Mouse (Mus musculus): Measurements from ENCODE around the gene Negr1. TPM values are rescaled to one million over a fixed set of nuclear protein-coding genes. Genes with fewer than 3 reads are reported as not detected.

The Negr1 gene
- 8.8 and 10.8 TPM in 2 replicates for polyA plus RNA-seq (2016; fragmentation: Nextera tagmentation; extraction: Ambion mirVana)

DNA sequence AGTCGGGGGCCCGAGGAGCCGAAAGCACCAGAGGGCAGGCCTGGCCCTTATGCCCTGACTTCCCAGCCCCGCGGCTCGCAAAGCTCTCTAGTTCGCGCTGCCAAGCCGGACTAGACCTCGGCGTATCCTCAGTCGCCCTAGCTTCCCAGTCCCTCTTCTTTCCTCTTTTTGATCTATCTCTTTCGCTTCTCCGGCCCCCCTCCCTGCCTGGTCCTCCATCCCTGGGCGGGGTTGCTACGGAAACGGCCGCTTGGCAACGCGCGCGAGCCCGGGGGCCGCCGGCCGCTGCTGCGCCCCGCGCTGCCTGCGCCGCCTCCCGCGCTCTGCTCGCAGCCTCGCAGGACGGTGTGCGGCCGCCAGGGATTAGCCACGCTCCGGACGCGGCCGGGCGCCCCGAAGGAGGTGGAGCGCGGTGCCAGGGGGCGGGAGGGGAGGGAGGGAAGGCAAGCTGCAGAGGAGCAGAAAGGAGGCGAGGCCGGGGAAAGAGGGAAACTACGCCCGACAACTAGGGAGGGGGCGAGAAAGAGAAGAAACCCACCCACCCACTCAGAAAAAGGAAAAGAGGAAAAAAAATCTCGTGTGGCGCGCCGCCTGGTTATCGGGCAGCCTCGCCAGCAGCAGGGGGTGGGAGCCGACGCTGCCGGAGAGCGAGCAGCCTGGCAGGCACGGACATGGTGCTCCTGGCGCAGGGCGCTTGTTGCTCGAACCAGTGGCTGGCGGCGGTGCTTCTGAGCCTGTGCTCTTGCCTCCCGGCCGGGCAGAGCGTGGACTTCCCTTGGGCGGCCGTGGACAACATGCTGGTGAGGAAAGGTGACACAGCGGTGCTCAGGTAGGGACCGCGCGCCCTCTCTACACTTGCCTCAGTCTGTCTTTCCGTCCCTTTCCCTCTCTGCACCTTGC, at the start of gene Negr1:
Negr1 (plus strand) TSS at position 271 of the 900 bp plus-strand sequence.
- H3K27ac ChIP-seq, result peak within 1 kb of the TSS; percentile 85
- WGBS, result under 1% methylated on average over 79 of the region's 79 CpGs
- ATAC-seq (ENCODE audit: low FRiP score, low read depth), result peak; percentile 89
- H3K27me3 ChIP-seq (replicated peaks), result peaks cover 5% of the 10 kb centered on the region; the same call in 1 of the 2 replicates
- H3K4me1 ChIP-seq, result peaks cover 9% of the 10 kb centered on the region
- H3K9ac ChIP-seq, result peak within 1 kb of the TSS; percentile 70
- no peaks in the 10 kb centered on the region for H3K36me3 ChIP-seq
- no peaks in the 10 kb centered on the region for H3K9me3 ChIP-seq
- peak within 1 kb of the TSS; percentile 94 for H3K4me2 ChIP-seq (replicated peaks)
- peak within 1 kb of the TSS; percentile 56 for H3K4me3 ChIP-seq

DNA sequence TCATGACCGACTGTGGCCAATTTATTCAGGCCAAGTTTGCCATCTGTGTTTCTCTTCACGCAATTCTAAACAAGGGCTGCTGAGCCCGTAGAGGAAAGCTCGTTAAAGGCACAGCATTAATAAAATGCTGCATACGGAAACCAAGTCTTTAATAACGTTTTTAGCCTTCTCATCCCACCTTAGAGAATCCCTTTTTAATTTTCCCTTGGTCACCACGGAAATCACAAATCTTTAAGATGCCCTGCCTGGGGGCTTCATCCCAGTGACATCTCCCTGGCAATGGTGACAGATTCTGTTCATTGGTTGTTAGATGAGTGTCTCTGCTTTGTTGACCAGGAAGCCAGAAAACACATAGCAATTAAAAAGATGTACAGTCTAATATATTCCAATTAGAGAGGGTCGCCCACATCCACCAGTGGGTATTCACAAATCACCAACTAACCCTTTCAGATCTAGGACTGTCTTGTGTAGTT, 35.1 kb upstream of the Negr1 start:
- Histone ChIP-seq H3K27ac (no peak overlapping the region), H3K4me2 (replicated peaks) (no peak overlapping the region), H3K4me3 (no peak overlapping the region), H3K9ac (no peak overlapping the region), H3K9me3 (no peaks in the 10 kb centered on the region), H3K36me3 (no peaks in the 10 kb centered on the region), H3K4me1 (no peaks in the 10 kb centered on the region), H3K27me3 (replicated peaks) (no peaks in the 10 kb centered on the region)
- peak; percentile 83 for ATAC-seq (ENCODE audit: low FRiP score, low read depth)
- WGBS, result 55% methylated on average over 8 of the region's 8 CpGs

DNA sequence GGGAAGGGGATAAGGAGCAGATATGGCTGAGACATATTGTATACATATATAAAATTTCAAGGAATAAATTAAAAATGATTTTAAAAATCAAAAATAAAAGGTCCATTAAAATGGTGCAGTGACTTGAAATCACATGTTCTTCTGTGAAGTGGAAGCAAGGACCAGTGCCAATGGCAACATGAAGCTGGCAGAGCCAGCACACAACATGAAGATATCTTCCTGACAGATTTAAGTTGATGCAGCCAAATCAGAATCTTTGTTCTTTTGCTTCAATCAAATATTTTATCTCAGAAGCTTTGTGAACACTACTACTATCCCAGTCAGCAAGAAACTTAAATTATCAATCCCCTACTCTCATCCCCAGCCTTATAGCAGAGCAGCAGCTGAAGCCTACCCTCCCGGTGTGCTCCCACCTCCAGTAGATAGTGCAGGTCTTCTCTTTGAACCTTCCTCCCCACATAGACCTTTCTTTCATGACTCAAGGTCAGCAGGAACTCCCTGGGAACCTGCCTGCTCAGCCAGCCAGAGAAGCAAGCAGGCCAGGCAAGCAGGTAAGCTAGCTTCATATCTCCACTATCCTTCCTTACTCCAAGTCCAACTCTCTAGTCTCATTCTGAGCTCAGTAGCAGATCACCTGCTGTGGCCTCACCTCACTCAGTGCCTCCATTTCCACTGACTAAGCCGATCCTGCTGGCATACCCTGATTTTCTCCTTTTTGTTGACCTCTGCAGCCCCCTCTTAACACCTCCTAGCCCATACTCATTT, 34.2 kb upstream of the Negr1 start:
- H3K27me3 ChIP-seq (replicated peaks), result no peaks in the 10 kb centered on the region
- no peak overlapping the region for H3K4me2 ChIP-seq (replicated peaks)
- H3K9me3 ChIP-seq, result no peaks in the 10 kb centered on the region
- H3K4me1 ChIP-seq, result no peaks in the 10 kb centered on the region
- 86% methylated on average over 2 of the region's 2 CpGs for WGBS
- no peak overlapping the region for H3K4me3 ChIP-seq
- H3K9ac ChIP-seq, result no peak overlapping the region
- no peak for ATAC-seq (ENCODE audit: low FRiP score, low read depth)
- H3K36me3 ChIP-seq, result no peaks in the 10 kb centered on the region
- H3K27ac ChIP-seq, result no peak overlapping the region

DNA sequence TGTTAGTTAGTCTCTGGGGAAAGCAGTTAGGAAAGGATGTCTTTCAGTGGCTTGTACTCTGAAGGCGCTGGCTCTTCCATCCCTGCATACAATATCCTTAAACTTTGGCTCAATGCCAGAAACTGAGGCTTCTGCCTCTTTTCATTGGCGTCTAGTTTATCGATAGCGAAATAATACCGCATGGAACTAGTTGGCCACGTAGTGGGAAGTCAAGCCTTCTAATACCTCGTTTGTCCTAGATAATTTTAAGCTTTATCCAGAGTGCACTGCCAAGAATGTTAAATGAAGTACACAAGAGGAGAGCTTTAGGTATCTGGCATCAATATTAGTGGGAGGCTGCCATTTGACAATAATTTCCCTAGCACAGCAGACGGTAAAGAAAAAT, 2.2 kb upstream of the Negr1 start:
- WGBS, result 22% methylated on average over 8 of the region's 8 CpGs
- peaks cover 9% of the 10 kb centered on the region for H3K4me1 ChIP-seq
- H3K4me2 ChIP-seq (replicated peaks), result peak overlapping the region; percentile 94
- peak overlapping the region; percentile 56; the same call in 1 of the 2 replicates for H3K4me3 ChIP-seq
- ATAC-seq (ENCODE audit: low FRiP score, low read depth), result no peak
- H3K9me3 ChIP-seq, result no peaks in the 10 kb centered on the region
- no peaks in the 10 kb centered on the region for H3K36me3 ChIP-seq
- no peak overlapping the region for H3K27ac ChIP-seq
- no peak overlapping the region for H3K9ac ChIP-seq
- peaks cover 5% of the 10 kb centered on the region; the same call in 1 of the 2 replicates for H3K27me3 ChIP-seq (replicated peaks)

DNA sequence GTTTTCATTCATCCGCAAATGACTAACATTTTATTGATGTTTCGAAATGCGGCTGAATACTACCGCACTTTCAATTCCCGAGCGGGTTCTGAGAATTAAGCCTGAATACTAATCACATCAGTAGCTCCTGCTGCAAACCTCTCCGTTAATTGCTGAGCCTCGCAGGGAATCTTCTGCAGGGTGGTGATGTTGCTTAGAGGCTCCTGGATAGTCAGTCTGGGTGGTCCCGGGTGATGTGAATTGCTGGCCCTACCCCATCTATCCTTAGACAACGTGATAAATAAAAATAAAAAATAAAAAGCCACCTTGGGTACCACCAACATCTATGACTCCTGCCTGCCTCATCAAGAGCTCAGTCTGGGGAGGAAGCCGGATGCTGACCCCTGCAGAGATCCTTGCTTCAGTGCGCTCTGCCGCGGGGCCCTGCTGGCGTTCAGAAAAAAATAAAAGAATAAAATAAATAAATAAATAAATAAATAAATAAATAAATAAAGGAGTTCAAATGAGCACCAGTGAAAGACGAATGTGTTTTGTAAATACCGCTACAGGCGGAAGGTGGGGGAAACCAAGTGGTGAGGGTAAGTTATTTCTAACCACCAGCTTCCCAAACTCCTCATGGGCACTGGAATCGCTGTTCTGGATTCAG, 1.6 kb upstream of the Negr1 start:
- ATAC-seq (ENCODE audit: low FRiP score, low read depth), result peak; percentile 12
- Histone ChIP-seq H3K36me3 (no peaks in the 10 kb centered on the region), H3K4me2 (replicated peaks) (peak overlapping the region; percentile 94), H3K9ac (peak overlapping the region; percentile 52; the same call in 1 of the 2 replicates), H3K27ac (0 out of 2 replicates have a peak overlapping the region, but pooled peaks have one; percentile 21), H3K9me3 (no peaks in the 10 kb centered on the region), H3K4me1 (peaks cover 9% of the 10 kb centered on the region), H3K27me3 (replicated peaks) (peaks cover 5% of the 10 kb centered on the region; the same call in 1 of the 2 replicates), H3K4me3 (peak overlapping the region; percentile 56)
- 3% methylated on average over 19 of the region's 19 CpGs for WGBS

DNA sequence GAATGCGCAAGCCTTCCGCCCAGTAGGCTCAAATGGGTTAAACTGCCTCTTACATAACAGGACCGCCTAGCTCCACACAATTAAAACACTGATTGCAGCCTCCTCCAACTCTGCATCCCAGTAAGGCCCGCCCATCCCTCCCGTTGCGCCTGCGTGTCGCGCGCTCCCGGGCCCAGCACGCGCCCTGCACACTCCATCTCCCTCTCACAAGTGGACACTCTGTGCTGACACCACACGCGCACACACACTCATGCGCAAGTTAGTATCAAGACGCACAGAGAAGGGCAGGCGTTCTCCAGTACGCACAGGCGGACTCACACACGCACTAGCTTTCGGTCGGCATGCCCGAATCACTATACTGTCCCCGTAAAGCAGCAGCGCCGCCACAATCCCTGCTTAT, 828 bp upstream of the Negr1 start:
- H3K9me3 ChIP-seq, result no peaks in the 10 kb centered on the region
- H3K27me3 ChIP-seq (replicated peaks), result peaks cover 5% of the 10 kb centered on the region; the same call in 1 of the 2 replicates
- peaks cover 9% of the 10 kb centered on the region for H3K4me1 ChIP-seq
- H3K36me3 ChIP-seq, result no peaks in the 10 kb centered on the region
- H3K4me3 ChIP-seq, result peak overlapping the region; percentile 56
- peak overlapping the region; percentile 85 for H3K27ac ChIP-seq
- under 1% methylated on average over 27 of the region's 27 CpGs for WGBS
- peak; percentile 79 for ATAC-seq (ENCODE audit: low FRiP score, low read depth)
- H3K9ac ChIP-seq, result peak overlapping the region; percentile 52; the same call in 1 of the 2 replicates
- H3K4me2 ChIP-seq (replicated peaks), result peak overlapping the region; percentile 94

DNA sequence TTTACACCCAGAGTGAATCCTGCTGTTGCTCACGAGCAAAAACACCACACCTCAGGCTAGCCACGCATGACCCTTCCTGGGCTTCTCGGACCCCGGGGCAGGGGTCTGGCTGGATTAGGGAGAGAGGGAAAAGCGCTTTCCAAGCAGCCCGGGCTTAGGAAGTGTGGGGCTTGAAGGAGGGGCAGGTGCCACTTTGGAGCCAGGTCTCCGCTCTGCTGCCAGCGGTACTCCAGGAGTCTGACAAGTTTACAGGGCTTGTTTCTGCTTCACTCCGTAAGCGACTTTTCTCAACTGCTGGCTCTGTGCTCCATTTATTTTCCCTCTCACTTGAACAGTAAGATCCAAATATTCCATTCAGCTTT, 811 bp downstream of the Negr1 start:
- H3K9ac ChIP-seq, result peak overlapping the region; percentile 70
- 0 out of 2 replicates have a peak, but pooled peaks have one; percentile 0 for ATAC-seq (ENCODE audit: low FRiP score, low read depth)
- WGBS, result 1% methylated on average over 10 of the region's 10 CpGs
- no peaks in the 10 kb centered on the region for H3K9me3 ChIP-seq
- H3K4me2 ChIP-seq (replicated peaks), result peak overlapping the region; percentile 94
- peaks cover 5% of the 10 kb centered on the region; the same call in 1 of the 2 replicates for H3K27me3 ChIP-seq (replicated peaks)
- no peaks in the 10 kb centered on the region for H3K36me3 ChIP-seq
- 0 out of 2 replicates have a peak overlapping the region, but pooled peaks have one; percentile 71 for H3K27ac ChIP-seq
- peaks cover 9% of the 10 kb centered on the region for H3K4me1 ChIP-seq
- H3K4me3 ChIP-seq, result peak overlapping the region; percentile 56

DNA sequence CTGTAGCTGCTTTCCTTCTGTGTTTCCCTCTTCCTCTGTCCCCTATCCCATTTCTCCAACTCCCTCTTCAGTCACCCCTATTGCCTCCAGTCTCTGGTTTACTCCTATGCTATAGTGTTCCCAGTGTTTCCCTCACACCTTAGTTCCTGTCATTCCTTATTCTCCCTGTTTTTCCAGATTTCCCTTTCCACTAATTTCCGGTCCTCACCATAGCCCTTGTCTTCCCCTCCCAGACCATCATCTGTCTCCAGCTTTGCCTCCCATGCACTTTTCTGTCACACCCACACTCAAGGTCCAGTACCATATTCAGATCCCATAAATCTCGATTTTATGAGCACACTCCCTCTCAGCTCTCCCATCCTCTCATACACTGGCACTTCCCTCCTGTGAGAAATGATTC, 1.2 kb downstream of the Negr1 start:
- no peak overlapping the region for H3K27ac ChIP-seq
- H3K9me3 ChIP-seq, result no peaks in the 10 kb centered on the region
- H3K4me3 ChIP-seq, result peak overlapping the region; percentile 56
- no peak for ATAC-seq (ENCODE audit: low FRiP score, low read depth)
- WGBS, result 24% methylated on average over 2 of the region's 2 CpGs
- H3K36me3 ChIP-seq, result no peaks in the 10 kb centered on the region
- peak overlapping the region; percentile 94 for H3K4me2 ChIP-seq (replicated peaks)
- H3K27me3 ChIP-seq (replicated peaks), result peaks cover 5% of the 10 kb centered on the region; the same call in 1 of the 2 replicates
- H3K9ac ChIP-seq, result no peak overlapping the region
- H3K4me1 ChIP-seq, result peaks cover 9% of the 10 kb centered on the region

DNA sequence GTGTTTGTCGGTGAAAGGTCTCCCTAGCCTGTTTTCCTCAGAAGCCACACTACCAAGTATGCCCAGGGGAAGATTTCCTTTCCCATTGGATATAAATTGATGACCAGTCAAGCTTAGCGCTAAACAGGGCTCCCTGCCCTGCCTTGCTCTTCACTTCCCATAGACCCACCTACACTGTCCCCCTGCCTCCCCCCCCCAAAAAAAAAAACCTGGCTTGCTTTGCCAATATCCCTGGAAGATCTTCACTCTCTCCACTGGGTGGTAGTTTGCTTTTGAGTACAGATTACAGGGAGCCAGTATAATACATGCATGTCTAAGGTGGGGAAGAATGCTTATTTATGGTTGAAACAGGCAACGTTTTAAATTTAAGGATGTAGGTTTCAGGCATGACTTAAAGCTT, 1.8 kb downstream of the Negr1 start:
- H3K4me2 ChIP-seq (replicated peaks), result peak overlapping the region; percentile 94
- H3K9ac ChIP-seq, result no peak overlapping the region
- H3K27me3 ChIP-seq (replicated peaks), result peaks cover 5% of the 10 kb centered on the region; the same call in 1 of the 2 replicates
- 21% methylated on average over 3 of the region's 3 CpGs for WGBS
- no peaks in the 10 kb centered on the region for H3K36me3 ChIP-seq
- H3K4me1 ChIP-seq, result peaks cover 9% of the 10 kb centered on the region
- ATAC-seq (ENCODE audit: low FRiP score, low read depth), result no peak
- no peaks in the 10 kb centered on the region for H3K9me3 ChIP-seq
- H3K27ac ChIP-seq, result no peak overlapping the region
- peak overlapping the region; percentile 56; the same call in 1 of the 2 replicates for H3K4me3 ChIP-seq

DNA sequence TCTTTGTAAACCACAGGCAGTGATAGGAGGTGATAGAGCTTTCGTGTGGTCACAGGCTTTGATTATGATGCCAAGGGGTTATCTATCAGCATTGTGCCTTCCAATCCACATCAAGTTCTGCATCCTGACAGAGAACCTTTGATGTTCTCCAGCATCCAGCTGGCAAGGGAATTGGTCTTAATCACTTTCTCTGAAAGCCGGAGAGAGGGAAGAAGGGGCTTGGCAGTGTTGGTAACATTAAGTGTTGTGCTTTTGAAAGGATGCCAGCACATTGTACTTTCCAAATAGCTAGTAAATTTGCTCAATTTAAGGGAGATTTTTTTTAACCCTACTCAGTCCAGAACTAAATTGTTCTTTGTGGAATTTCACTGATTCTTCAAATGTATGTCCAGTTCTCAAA, 11.9 kb downstream of the Negr1 start:
- Histone ChIP-seq H3K9me3 (no peaks in the 10 kb centered on the region), H3K27ac (no peak overlapping the region), H3K4me1 (no peaks in the 10 kb centered on the region), H3K36me3 (no peaks in the 10 kb centered on the region), H3K4me2 (replicated peaks) (no peak overlapping the region), H3K27me3 (replicated peaks) (no peaks in the 10 kb centered on the region), H3K4me3 (no peak overlapping the region), H3K9ac (no peak overlapping the region)
- ATAC-seq (ENCODE audit: low FRiP score, low read depth), result no peak
- 42% methylated on average over 2 of the region's 2 CpGs for WGBS

DNA sequence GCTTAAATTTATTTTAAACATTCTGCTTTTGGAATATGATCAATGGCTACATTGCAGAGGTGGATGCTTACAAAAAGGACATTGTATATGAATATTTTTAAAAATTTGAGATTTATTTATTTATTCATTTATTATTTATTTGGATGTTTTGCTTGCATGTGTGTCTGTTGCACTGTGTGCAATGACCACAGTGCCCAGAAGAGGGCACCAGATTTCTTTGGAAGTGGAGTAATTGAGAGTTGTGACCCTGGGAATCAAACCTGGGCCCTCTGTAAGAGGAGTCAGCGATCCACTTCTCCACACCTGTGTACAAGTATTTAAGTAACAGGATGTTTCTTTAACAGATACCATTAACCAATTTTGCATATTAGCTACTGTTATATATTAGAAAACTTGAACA, 14.7 kb downstream of the Negr1 start:
- ATAC-seq (ENCODE audit: low FRiP score, low read depth), result no peak
- no peaks in the 10 kb centered on the region for H3K4me1 ChIP-seq
- H3K36me3 ChIP-seq, result no peaks in the 10 kb centered on the region
- no peak overlapping the region for H3K9ac ChIP-seq
- no peaks in the 10 kb centered on the region for H3K9me3 ChIP-seq
- no peak overlapping the region for H3K4me2 ChIP-seq (replicated peaks)
- WGBS, result 92% methylated on average over 1 of the region's 1 CpGs
- no peaks in the 10 kb centered on the region for H3K27me3 ChIP-seq (replicated peaks)
- no peak overlapping the region for H3K27ac ChIP-seq
- H3K4me3 ChIP-seq, result no peak overlapping the region
